Mouse (Mus musculus): ENCODE measurements around the gene Tns4. TPM values are rescaled to one million over a fixed set of nuclear protein-coding genes. Genes with fewer than 3 reads are reported as not detected.
A peak's percentile ranks its signal among the peaks of the same experiment; 100 is the strongest.

Gene Tns4
- polyA plus RNA-seq, 1 experiment from 2014 or later, result 0.21 TPM

GRCm38 (mm10) chr11:99113111-99113510 lies 24.0 kb upstream of the Tns4 start:
- no peaks in the 10 kb centered on the region for H3K9me3 ChIP-seq
- H3K4me2 ChIP-seq, result no peak overlapping the region
- 5% methylated on average over 3 of the region's 3 CpGs for WGBS
- H3K27me3 ChIP-seq, result no peaks in the 10 kb centered on the region
- no peak for ATAC-seq (ENCODE audit: borderline replicate concordance, extremely low read depth, low FRiP score, low TSS enrichment)
- H3K27ac ChIP-seq, result peak overlapping the region; percentile 66
- no peak overlapping the region for H3K4me3 ChIP-seq
- H3K4me1 ChIP-seq, result peaks cover 11% of the 10 kb centered on the region
- no peaks in the 10 kb centered on the region for H3K36me3 ChIP-seq
- H3K9ac ChIP-seq, result no peak overlapping the region

- peaks cover 11% of the 10 kb centered on the region for H3K4me1 ChIP-seq
- no peaks in the 10 kb centered on the region for H3K36me3 ChIP-seq
- no peak overlapping the region for H3K4me3 ChIP-seq
- H3K27me3 ChIP-seq, result no peaks in the 10 kb centered on the region
- H3K9me3 ChIP-seq, result no peaks in the 10 kb centered on the region
- H3K9ac ChIP-seq, result no peak overlapping the region
- 15% methylated on average over 5 of the region's 5 CpGs for WGBS
- peak overlapping the region; percentile 66 for H3K27ac ChIP-seq
- no peak overlapping the region for H3K4me2 ChIP-seq
- ATAC-seq (ENCODE audit: borderline replicate concordance, extremely low read depth, low FRiP score, low TSS enrichment), result no peak
Observed at GRCm38 (mm10) chr11:99112700-99113099, 23.6 kb upstream of the Tns4 start.

- peaks cover 15% of the 10 kb centered on the region for H3K4me1 ChIP-seq
- ATAC-seq (ENCODE audit: borderline replicate concordance, extremely low read depth, low FRiP score, low TSS enrichment), result no peak
- no peak overlapping the region for H3K27ac ChIP-seq
- H3K9ac ChIP-seq, result no peak overlapping the region
- no peak overlapping the region for H3K4me3 ChIP-seq
- no peaks in the 10 kb centered on the region for H3K9me3 ChIP-seq
- no peaks in the 10 kb centered on the region for H3K36me3 ChIP-seq
- 90% methylated on average over 7 of the region's 7 CpGs for WGBS
- H3K4me2 ChIP-seq, result no peak overlapping the region
- H3K27me3 ChIP-seq, result no peaks in the 10 kb centered on the region
Observed at GRCm38 (mm10) chr11:99111631-99112030, 22.5 kb upstream of the Tns4 start.

- Histone ChIP-seq H3K4me2 (no peak overlapping the region), H3K36me3 (no peaks in the 10 kb centered on the region), H3K27me3 (no peaks in the 10 kb centered on the region), H3K4me3 (no peak overlapping the region), H3K4me1 (peaks cover 20% of the 10 kb centered on the region), H3K9ac (no peak overlapping the region), H3K9me3 (no peaks in the 10 kb centered on the region), H3K27ac (no peak overlapping the region)
- ATAC-seq (ENCODE audit: borderline replicate concordance, extremely low read depth, low FRiP score, low TSS enrichment), result no peak
- 62% methylated on average over 11 of the region's 11 CpGs for WGBS
Observed at GRCm38 (mm10) chr11:99111155-99111554, 22.0 kb upstream of the Tns4 start.

GRCm38 (mm10) chr11:99110370-99111110 lies 21.4 kb upstream of the Tns4 start:
- WGBS, result 70% methylated on average over 15 of the region's 15 CpGs

GRCm38 (mm10) chr11:99108296-99108695 lies 19.2 kb upstream of the Tns4 start:
- Histone ChIP-seq H3K4me1 (peaks cover 20% of the 10 kb centered on the region), H3K4me3 (no peak overlapping the region), H3K9ac (no peak overlapping the region), H3K36me3 (no peaks in the 10 kb centered on the region), H3K4me2 (no peak overlapping the region), H3K27me3 (no peaks in the 10 kb centered on the region), H3K9me3 (no peaks in the 10 kb centered on the region), H3K27ac (no peak overlapping the region)
- WGBS, result 58% methylated on average over 3 of the region's 3 CpGs
- ATAC-seq (ENCODE audit: borderline replicate concordance, extremely low read depth, low FRiP score, low TSS enrichment), result no peak

More at GRCm38 (mm10) chr11:99110370-99111110, 21.4 kb upstream of the Tns4 start:
- no peak for ATAC-seq (ENCODE audit: borderline replicate concordance, extremely low read depth, low FRiP score, low TSS enrichment)
- no peaks in the 10 kb centered on the region for H3K9me3 ChIP-seq
- no peak overlapping the region for H3K4me3 ChIP-seq
- no peaks in the 10 kb centered on the region for H3K36me3 ChIP-seq
- no peaks in the 10 kb centered on the region for H3K27me3 ChIP-seq
- no peak overlapping the region for H3K9ac ChIP-seq
- no peak overlapping the region for H3K4me2 ChIP-seq
- H3K4me1 ChIP-seq, result peaks cover 20% of the 10 kb centered on the region
- H3K27ac ChIP-seq, result no peak overlapping the region

GRCm38 (mm10) chr11:99105981-99106726 lies 17.0 kb upstream of the Tns4 start:
- Histone ChIP-seq H3K36me3 (no peaks in the 10 kb centered on the region), H3K9me3 (no peaks in the 10 kb centered on the region), H3K27ac (no peak overlapping the region), H3K4me3 (no peak overlapping the region), H3K9ac (no peak overlapping the region), H3K4me2 (no peak overlapping the region), H3K27me3 (no peaks in the 10 kb centered on the region), H3K4me1 (peaks cover 15% of the 10 kb centered on the region)
- no peak; the same call in 1 of the 2 replicates for ATAC-seq (ENCODE audit: borderline replicate concordance, extremely low read depth, low FRiP score, low TSS enrichment)
- 54% methylated on average over 12 of the region's 12 CpGs for WGBS

- Histone ChIP-seq H3K4me1 (peaks cover 15% of the 10 kb centered on the region), H3K9me3 (no peaks in the 10 kb centered on the region), H3K27ac (no peak overlapping the region), H3K36me3 (no peaks in the 10 kb centered on the region), H3K4me3 (no peak overlapping the region), H3K27me3 (no peaks in the 10 kb centered on the region), H3K9ac (no peak overlapping the region), H3K4me2 (no peak overlapping the region)
- no peak for ATAC-seq (ENCODE audit: borderline replicate concordance, extremely low read depth, low FRiP score, low TSS enrichment)
- WGBS, result 46% methylated on average over 9 of the region's 9 CpGs
Observed at GRCm38 (mm10) chr11:99104609-99105410, 15.7 kb upstream of the Tns4 start.

- Histone ChIP-seq H3K4me3 (no peak overlapping the region), H3K27me3 (no peaks in the 10 kb centered on the region), H3K9ac (no peak overlapping the region), H3K9me3 (no peaks in the 10 kb centered on the region), H3K27ac (no peak overlapping the region), H3K4me1 (peaks cover 9% of the 10 kb centered on the region), H3K36me3 (no peaks in the 10 kb centered on the region), H3K4me2 (no peak overlapping the region)
- 75% methylated on average over 9 of the region's 9 CpGs for WGBS
- ATAC-seq (ENCODE audit: borderline replicate concordance, extremely low read depth, low FRiP score, low TSS enrichment), result no peak
Observed at GRCm38 (mm10) chr11:99102575-99103270, 13.6 kb upstream of the Tns4 start.

GRCm38 (mm10) chr11:99101693-99102092 lies 12.6 kb upstream of the Tns4 start:
- Histone ChIP-seq H3K27me3 (no peaks in the 10 kb centered on the region), H3K9ac (no peak overlapping the region), H3K4me1 (peaks cover 6% of the 10 kb centered on the region), H3K27ac (no peak overlapping the region), H3K4me3 (no peak overlapping the region), H3K36me3 (no peaks in the 10 kb centered on the region), H3K4me2 (no peak overlapping the region), H3K9me3 (no peaks in the 10 kb centered on the region)
- WGBS, result 57% methylated on average over 8 of the region's 8 CpGs
- no peak for ATAC-seq (ENCODE audit: borderline replicate concordance, extremely low read depth, low FRiP score, low TSS enrichment)

GRCm38 (mm10) chr11:99100215-99100614 lies 11.1 kb upstream of the Tns4 start:
- no peaks in the 10 kb centered on the region for H3K9me3 ChIP-seq
- no peak overlapping the region for H3K27ac ChIP-seq
- no peak for ATAC-seq (ENCODE audit: borderline replicate concordance, extremely low read depth, low FRiP score, low TSS enrichment)
- H3K36me3 ChIP-seq, result no peaks in the 10 kb centered on the region
- H3K9ac ChIP-seq, result no peak overlapping the region
- no peak overlapping the region for H3K4me2 ChIP-seq
- H3K27me3 ChIP-seq, result no peaks in the 10 kb centered on the region
- no peaks in the 10 kb centered on the region for H3K4me1 ChIP-seq
- WGBS, result 74% methylated on average over 5 of the region's 5 CpGs
- no peak overlapping the region for H3K4me3 ChIP-seq

Measured in lung, embryonic 15.5 days (tissue).